Mouse (Mus musculus): ENCODE measurements around the gene 9330159F19Rik. TPM values are rescaled to one million over a fixed set of nuclear protein-coding genes. Genes with fewer than 3 reads are reported as not detected.
A peak's percentile ranks its signal among the peaks of the same experiment; 100 is the strongest.

9330159F19Rik gene
- polyA plus RNA-seq (2012; rRNA removed), result 61.4 and 62.0 TPM in 2 replicates

DNA sequence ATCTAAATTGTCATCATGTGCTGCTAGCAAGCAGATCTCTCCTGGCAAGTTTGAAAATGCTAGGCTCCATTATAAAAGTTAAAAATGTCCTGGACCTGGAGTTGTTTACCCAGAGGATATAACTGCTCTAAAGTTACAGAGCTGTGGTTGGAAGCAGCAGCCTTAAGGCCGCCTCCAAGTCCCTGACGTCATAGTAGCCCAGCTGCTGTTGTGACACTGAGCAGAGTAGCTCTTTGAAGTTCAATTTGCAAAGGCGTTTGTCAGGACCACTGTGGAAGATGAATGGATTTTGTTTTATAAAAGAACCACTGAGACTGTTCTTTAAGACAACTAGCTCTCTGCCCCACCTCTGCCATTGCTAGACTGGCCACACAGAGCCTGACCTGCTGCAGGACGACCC, at the start of gene 9330159F19Rik:
Gene 9330159F19Rik (plus strand): TSS at position 154 of the 400 bp plus-strand sequence.
- peaks cover 4% of the 10 kb centered on the region; the same call in 1 of the 2 replicates for H3K4me1 ChIP-seq (ENCODE audit: control insufficient read depth, insufficient read depth, low read length)
- peak within 1 kb of the TSS; percentile 63 for H3K27ac ChIP-seq (ENCODE audit: insufficient read depth, low read length)
- TF ChIP-seq POLR2A (IDR thresholded peaks at IDR 0.05; ENCODE audit: extremely low read depth, insufficient read depth, low read length) (0 out of 2 replicates have a peak, but pooled peaks have one; percentile 33), CTCF (IDR thresholded peaks at IDR 0.05; ENCODE audit: extremely low read depth, insufficient read depth, low read length) (no peak)
- H3K4me3 ChIP-seq (ENCODE audit: insufficient read depth, low read length), result peak within 1 kb of the TSS; percentile 39

DNA sequence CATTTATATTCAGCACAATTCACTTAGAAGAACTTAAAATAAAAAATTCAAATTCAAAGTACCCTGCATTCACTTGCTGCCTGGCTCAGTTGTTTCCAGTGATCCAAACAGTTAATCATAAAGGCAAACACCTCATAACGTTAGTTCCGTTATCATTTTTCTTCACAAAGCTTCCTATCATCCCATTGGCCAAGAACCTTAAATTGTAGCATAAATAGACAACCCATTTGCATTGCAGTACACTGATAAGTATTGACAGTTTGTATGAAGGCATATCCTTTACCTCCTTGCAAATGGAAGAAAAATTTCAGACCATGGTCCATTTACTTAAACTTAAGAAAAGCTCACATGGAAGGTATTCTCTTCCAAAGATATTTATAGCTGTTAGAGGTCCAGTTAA, 49.7 kb upstream of the 9330159F19Rik start:
- H3K4me1 ChIP-seq (ENCODE audit: control insufficient read depth, insufficient read depth, low read length), result no peaks in the 10 kb centered on the region
- TF ChIP-seq POLR2A (IDR thresholded peaks at IDR 0.05; ENCODE audit: extremely low read depth, insufficient read depth, low read length) (no peak), CTCF (IDR thresholded peaks at IDR 0.05; ENCODE audit: extremely low read depth, insufficient read depth, low read length) (no peak)
- H3K27ac ChIP-seq (ENCODE audit: insufficient read depth, low read length), result no peak overlapping the region
- no peak overlapping the region for H3K4me3 ChIP-seq (ENCODE audit: insufficient read depth, low read length)

- TF ChIP-seq POLR2A (IDR thresholded peaks at IDR 0.05; ENCODE audit: extremely low read depth, insufficient read depth, low read length) (no peak), CTCF (IDR thresholded peaks at IDR 0.05; ENCODE audit: extremely low read depth, insufficient read depth, low read length) (no peak)
- Histone ChIP-seq H3K4me3 (ENCODE audit: insufficient read depth, low read length) (no peak overlapping the region), H3K4me1 (ENCODE audit: control insufficient read depth, insufficient read depth, low read length) (peaks cover 4% of the 10 kb centered on the region), H3K27ac (ENCODE audit: insufficient read depth, low read length) (no peak overlapping the region)
These were observed 37.6 kb upstream of the 9330159F19Rik start for GRCm38 (mm10) chr10:29173778-29174177.

DNA sequence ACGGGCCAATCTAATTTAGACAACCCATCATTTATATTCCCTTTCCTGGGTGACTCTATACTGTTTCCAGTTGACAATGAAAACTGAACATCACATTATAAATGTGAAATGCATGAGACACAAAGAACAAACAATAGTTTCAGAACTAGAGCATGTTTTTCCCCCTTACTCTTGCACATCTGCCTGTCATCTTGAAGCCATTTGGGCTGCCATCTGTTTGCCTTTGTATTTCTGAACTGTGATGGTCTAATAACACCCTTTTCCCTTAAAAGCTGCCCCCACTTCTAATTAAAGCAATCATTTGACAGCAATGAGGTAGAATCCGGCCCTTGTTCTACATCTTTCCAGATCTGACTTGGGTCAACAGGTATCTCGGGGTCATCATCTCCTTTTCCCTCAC, 35.8 kb upstream of the 9330159F19Rik start:
- Histone ChIP-seq H3K4me3 (ENCODE audit: insufficient read depth, low read length) (no peak overlapping the region), H3K4me1 (ENCODE audit: control insufficient read depth, insufficient read depth, low read length) (peaks cover 5% of the 10 kb centered on the region), H3K27ac (ENCODE audit: insufficient read depth, low read length) (no peak overlapping the region)
- TF ChIP-seq CTCF (IDR thresholded peaks at IDR 0.05; ENCODE audit: extremely low read depth, insufficient read depth, low read length) (no peak), POLR2A (IDR thresholded peaks at IDR 0.05; ENCODE audit: extremely low read depth, insufficient read depth, low read length) (no peak)

GRCm38 (mm10) chr10:29176881-29177280, 34.5 kb upstream of the 9330159F19Rik start:
- Histone ChIP-seq H3K27ac (ENCODE audit: insufficient read depth, low read length) (peak overlapping the region; percentile 73), H3K4me1 (ENCODE audit: control insufficient read depth, insufficient read depth, low read length) (peaks cover 5% of the 10 kb centered on the region), H3K4me3 (ENCODE audit: insufficient read depth, low read length) (no peak overlapping the region)
- TF ChIP-seq CTCF (IDR thresholded peaks at IDR 0.05; ENCODE audit: extremely low read depth, insufficient read depth, low read length) (no peak), POLR2A (IDR thresholded peaks at IDR 0.05; ENCODE audit: extremely low read depth, insufficient read depth, low read length) (no peak)

DNA sequence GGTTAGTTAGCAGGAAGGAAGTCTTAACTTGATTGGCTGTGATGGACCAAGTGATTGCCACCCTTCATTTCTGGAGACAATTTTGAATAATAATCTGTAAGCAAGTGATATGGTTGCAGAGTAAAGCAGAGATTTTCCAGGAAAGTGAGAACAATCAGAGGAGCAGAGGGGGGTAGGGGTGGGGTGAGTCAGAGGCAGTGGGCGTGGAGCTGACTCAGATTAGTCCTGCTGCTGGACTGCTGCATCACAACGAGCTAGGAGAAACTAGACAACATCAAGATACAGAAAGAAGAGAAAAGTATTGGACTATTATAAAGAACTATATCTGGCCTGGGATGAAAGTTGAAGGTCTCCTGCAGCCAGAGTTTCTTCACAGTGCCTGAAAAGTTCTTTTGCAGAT, 33.4 kb upstream of the 9330159F19Rik start:
- Histone ChIP-seq H3K4me1 (ENCODE audit: control insufficient read depth, insufficient read depth, low read length) (peaks cover 5% of the 10 kb centered on the region), H3K4me3 (ENCODE audit: insufficient read depth, low read length) (no peak overlapping the region), H3K27ac (ENCODE audit: insufficient read depth, low read length) (peak overlapping the region; percentile 62)
- TF ChIP-seq CTCF (IDR thresholded peaks at IDR 0.05; ENCODE audit: extremely low read depth, insufficient read depth, low read length) (no peak), POLR2A (IDR thresholded peaks at IDR 0.05; ENCODE audit: extremely low read depth, insufficient read depth, low read length) (no peak)

DNA sequence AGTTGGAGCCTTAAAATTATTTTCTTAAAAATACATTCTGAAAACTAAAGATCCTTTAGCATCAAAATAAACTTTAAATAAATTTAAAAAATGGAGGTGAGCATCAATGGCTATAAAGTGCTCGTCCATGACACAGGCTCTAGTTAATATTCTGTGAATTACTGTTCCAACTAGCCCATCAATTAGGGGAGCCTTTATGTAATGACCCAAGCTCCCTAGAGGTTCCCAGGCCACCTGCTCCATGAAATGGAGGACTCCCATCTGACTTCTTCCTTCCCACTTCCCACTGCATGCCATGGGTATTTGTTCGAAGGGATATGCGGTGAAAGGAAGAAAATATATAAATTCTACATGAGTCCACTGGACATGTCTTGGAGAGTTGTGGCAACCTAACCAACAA, 31.2 kb upstream of the 9330159F19Rik start:
- H3K27ac ChIP-seq (ENCODE audit: insufficient read depth, low read length), result no peak overlapping the region
- H3K4me3 ChIP-seq (ENCODE audit: insufficient read depth, low read length), result no peak overlapping the region
- no peak for TF ChIP-seq CTCF (IDR thresholded peaks at IDR 0.05; ENCODE audit: extremely low read depth, insufficient read depth, low read length)
- TF ChIP-seq POLR2A (IDR thresholded peaks at IDR 0.05; ENCODE audit: extremely low read depth, insufficient read depth, low read length), result no peak
- peaks cover 5% of the 10 kb centered on the region for H3K4me1 ChIP-seq (ENCODE audit: control insufficient read depth, insufficient read depth, low read length)

DNA sequence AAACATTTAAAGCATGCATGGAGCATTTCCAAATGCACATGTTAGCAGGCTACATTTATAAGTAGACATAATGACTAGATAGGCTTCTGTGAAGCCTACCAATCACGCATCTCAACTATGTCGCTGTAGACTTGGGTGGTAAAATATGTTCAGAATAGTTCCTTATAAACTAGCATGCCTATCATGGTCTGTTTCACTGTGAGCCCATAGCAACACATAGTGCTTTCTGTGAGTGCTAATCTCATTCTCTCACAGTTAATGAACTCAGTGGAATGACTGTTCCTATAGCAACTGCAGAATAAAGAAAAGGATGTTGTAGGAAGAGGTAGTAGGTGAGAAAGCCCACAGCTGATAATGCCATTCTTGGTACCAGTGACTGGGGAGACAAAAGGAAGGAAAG, 30.4 kb upstream of the 9330159F19Rik start:
- Histone ChIP-seq H3K4me3 (ENCODE audit: insufficient read depth, low read length) (no peak overlapping the region), H3K4me1 (ENCODE audit: control insufficient read depth, insufficient read depth, low read length) (peaks cover 5% of the 10 kb centered on the region), H3K27ac (ENCODE audit: insufficient read depth, low read length) (no peak overlapping the region)
- TF ChIP-seq POLR2A (IDR thresholded peaks at IDR 0.05; ENCODE audit: extremely low read depth, insufficient read depth, low read length), result no peak
- no peak for TF ChIP-seq CTCF (IDR thresholded peaks at IDR 0.05; ENCODE audit: extremely low read depth, insufficient read depth, low read length)

DNA sequence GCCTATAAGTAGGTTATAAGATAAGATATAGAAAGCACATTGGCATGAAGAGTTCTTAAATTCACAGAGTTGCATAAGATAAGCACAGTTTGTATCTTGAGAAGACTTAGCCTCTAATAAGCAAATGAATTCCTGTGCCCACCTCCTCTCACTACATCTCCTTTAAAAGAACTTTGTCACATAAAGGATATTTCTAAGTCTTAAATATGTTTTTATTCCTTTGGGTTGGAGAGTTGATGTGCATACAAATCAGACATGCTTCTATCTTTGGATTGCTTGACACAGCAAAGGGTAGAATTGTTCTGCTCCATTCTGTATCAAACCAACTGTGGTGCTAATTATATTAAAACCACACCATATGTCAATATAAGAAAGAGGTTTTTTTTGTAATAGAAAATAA, 17.6 kb upstream of the 9330159F19Rik start:
- H3K4me3 ChIP-seq (ENCODE audit: insufficient read depth, low read length), result no peak overlapping the region
- no peak overlapping the region for H3K27ac ChIP-seq (ENCODE audit: insufficient read depth, low read length)
- no peak for TF ChIP-seq POLR2A (IDR thresholded peaks at IDR 0.05; ENCODE audit: extremely low read depth, insufficient read depth, low read length)
- TF ChIP-seq CTCF (IDR thresholded peaks at IDR 0.05; ENCODE audit: extremely low read depth, insufficient read depth, low read length), result no peak
- peaks cover 7% of the 10 kb centered on the region for H3K4me1 ChIP-seq (ENCODE audit: control insufficient read depth, insufficient read depth, low read length)

DNA sequence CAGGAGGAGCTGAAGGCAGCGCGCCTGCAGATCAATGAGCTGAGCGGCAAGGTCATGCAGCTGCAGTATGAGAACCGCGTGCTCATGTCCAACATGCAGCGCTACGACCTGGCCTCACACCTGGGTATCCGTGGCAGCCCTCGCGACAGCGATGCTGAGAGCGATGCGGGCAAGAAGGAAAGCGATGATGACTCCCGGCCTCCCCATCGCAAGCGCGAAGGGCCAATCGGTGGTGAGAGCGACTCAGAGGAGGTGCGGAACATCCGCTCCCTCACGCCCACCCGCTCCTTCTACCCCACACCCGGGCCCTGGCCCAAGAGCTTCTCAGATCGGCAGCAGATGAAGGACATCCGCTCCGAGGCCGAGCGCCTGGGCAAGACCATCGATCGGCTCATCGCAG, 14.6 kb upstream of the 9330159F19Rik start:
- TF ChIP-seq POLR2A (IDR thresholded peaks at IDR 0.05; ENCODE audit: extremely low read depth, insufficient read depth, low read length), result no peak
- TF ChIP-seq CTCF (IDR thresholded peaks at IDR 0.05; ENCODE audit: extremely low read depth, insufficient read depth, low read length), result no peak
- H3K4me1 ChIP-seq (ENCODE audit: control insufficient read depth, insufficient read depth, low read length), result peaks cover 7% of the 10 kb centered on the region
- H3K27ac ChIP-seq (ENCODE audit: insufficient read depth, low read length), result no peak overlapping the region
- no peak overlapping the region for H3K4me3 ChIP-seq (ENCODE audit: insufficient read depth, low read length)
